Mouse (Mus musculus) forebrain, embryonic 12.5 days (tissue): ENCODE results near the gene Ccdc62. TPM values are rescaled to one million over a fixed set of nuclear protein-coding genes. Genes with fewer than 3 reads are reported as not detected.
A peak's percentile ranks its signal among the peaks of the same experiment; 100 is the strongest.

Source experiments
- ATAC-seq: fragments of 200-750 bp; cut with Nextera tagmentation; 2 replicates; pipeline ENCODE4 v1.8.0; 2017; ENCODE audit warnings: moderate TSS enrichment; ENCODE audit not compliant: low FRiP score
- H3K27ac ChIP-seq: fragments of 300-500 bp; sonication (generic); 2 replicates; pipeline ENCODE4 v1.5.1; 2016; ENCODE audit warnings: mild to moderate bottlenecking
- H3K27me3 ChIP-seq: fragments of 300-500 bp; sonication (generic); 2 replicates; pipeline ENCODE4 v1.6.1; 2016; ENCODE audit warnings: mild to moderate bottlenecking
- H3K36me3 ChIP-seq: fragments of 300-500 bp; sonication (generic); replicated peaks from 2 replicates; pipeline ENCODE4 v1.6.1; 2016; ENCODE audit warnings: mild to moderate bottlenecking
- H3K4me1 ChIP-seq: fragments of 300-500 bp; sonication (generic); 2 replicates; pipeline ENCODE4 v1.6.1; 2016
- H3K4me2 ChIP-seq: fragments of 300-500 bp; sonication (generic); 2 replicates; pipeline ENCODE4 v1.6.1; 2016; ENCODE audit warnings: mild to moderate bottlenecking, moderate library complexity
- H3K4me3 ChIP-seq: fragments of 300-500 bp; sonication (generic); replicated peaks from 2 replicates; pipeline ENCODE4 v1.5.1; 2016; ENCODE audit warnings: mild to moderate bottlenecking
- H3K9ac ChIP-seq: fragments of 300-500 bp; sonication (generic); 2 replicates; pipeline ENCODE4 v1.6.1; 2016; ENCODE audit warnings: mild to moderate bottlenecking
- H3K9me3 ChIP-seq: fragments of 300-500 bp; sonication (generic); 2 replicates; pipeline ENCODE4 v1.6.1; 2016
- WGBS: fragments of 180-500 bp; shearing (Covaris S2); methylation state at CpG from one replicate; pipeline ENCODE4 v1.1.7; 2016; 5-methylcytosine and 5-hydroxymethylcytosine counted together
- polyA plus RNA-seq: library from polyadenylated mRNA; unstranded; fragments of >200 nt; fragmentation: Nextera tagmentation; extraction: Ambion mirVana; gene quantifications from 2 replicates; pipeline ENCODE4 v1.2.1, GENCODE M21; 2016

The Ccdc62 gene
- polyA plus RNA-seq: 4.4 and 5.6 TPM in 2 replicates

GRCm38 (mm10) chr5:123930508-123930989 is at the start of gene Ccdc62:
TSS of gene Ccdc62 (plus strand) at chr5:123930679.
- peak; percentile 98 for ATAC-seq
- H3K4me3 ChIP-seq: peak within 1 kb of the TSS; percentile 80
- H3K27me3 ChIP-seq: 0 out of 2 replicates have a peak, but pooled peaks cover 4% of the 10 kb centered on the region
- H3K36me3 ChIP-seq: peaks cover 30% of the 10 kb centered on the region
- peak within 1 kb of the TSS; percentile 88 for H3K27ac ChIP-seq
- H3K9ac ChIP-seq: peak within 1 kb of the TSS; percentile 87
- H3K4me2 ChIP-seq: peak within 1 kb of the TSS; percentile 82
- WGBS: under 1% methylated on average over 56 of the region's 56 CpGs
- no peaks in the 10 kb centered on the region for H3K9me3 ChIP-seq
- peaks cover 5% of the 10 kb centered on the region for H3K4me1 ChIP-seq

DNA sequence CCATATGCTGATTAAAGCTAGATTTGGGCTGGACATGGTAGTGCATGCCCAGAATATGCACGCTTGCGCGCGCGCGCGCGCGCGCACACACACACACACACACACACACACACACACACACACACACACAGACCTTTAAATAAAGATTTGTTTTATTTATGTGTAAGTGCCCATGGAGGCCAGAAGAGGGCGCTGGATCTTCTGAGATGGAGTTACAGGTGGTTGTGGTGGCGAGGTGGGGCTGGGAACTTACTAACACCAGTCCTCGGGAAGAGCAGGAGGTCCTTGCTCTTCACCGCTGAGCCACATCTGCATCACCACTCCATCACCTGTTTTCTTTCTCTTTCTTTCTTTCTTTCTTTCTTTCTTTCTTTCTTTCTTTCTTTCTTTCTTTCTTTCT is 49.7 kb upstream of the Ccdc62 start:
- H3K4me2 ChIP-seq: no peak overlapping the region
- H3K9ac ChIP-seq: no peak overlapping the region
- ATAC-seq: no peak
- no peak overlapping the region for H3K27ac ChIP-seq
- H3K36me3 ChIP-seq: no peaks in the 10 kb centered on the region
- H3K27me3 ChIP-seq: no peaks in the 10 kb centered on the region; the same call in 1 of the 2 replicates
- H3K9me3 ChIP-seq: no peaks in the 10 kb centered on the region
- WGBS: 85% methylated on average over 14 of the region's 14 CpGs
- H3K4me3 ChIP-seq: no peak overlapping the region
- no peaks in the 10 kb centered on the region for H3K4me1 ChIP-seq

DNA sequence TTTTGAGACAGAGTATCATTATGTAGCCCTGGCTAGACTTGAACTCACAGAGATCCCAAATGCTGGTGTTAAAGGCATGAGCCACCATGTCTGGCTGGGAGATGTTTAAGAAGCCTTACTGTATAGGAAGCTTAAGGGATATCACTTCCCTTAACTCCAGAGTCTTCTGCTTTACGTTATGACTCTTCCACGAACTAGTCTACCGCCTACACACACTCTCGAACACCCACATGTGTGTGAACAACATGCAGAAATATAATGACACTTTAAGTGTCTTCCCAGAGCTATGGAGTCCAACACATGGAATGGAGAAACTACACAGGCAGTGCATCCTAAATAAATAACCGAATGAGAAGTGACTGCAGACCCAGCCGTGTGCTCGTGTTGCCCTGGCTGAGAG is 46.6 kb upstream of the Ccdc62 start:
- no peak overlapping the region for H3K4me2 ChIP-seq
- H3K36me3 ChIP-seq: no peaks in the 10 kb centered on the region
- H3K27me3 ChIP-seq: no peaks in the 10 kb centered on the region; the same call in 1 of the 2 replicates
- H3K4me3 ChIP-seq: no peak overlapping the region
- no peak for ATAC-seq
- no peaks in the 10 kb centered on the region for H3K9me3 ChIP-seq
- WGBS: 82% methylated on average over 7 of the region's 7 CpGs
- H3K27ac ChIP-seq: no peak overlapping the region
- H3K4me1 ChIP-seq: no peaks in the 10 kb centered on the region
- H3K9ac ChIP-seq: no peak overlapping the region

GRCm38 (mm10) chr5:123884332-123884731 is 46.1 kb upstream of the Ccdc62 start:
- Histone ChIP-seq H3K9ac (no peak overlapping the region), H3K36me3 (no peaks in the 10 kb centered on the region), H3K27ac (no peak overlapping the region), H3K9me3 (no peaks in the 10 kb centered on the region), H3K4me1 (no peaks in the 10 kb centered on the region), H3K27me3 (no peaks in the 10 kb centered on the region), H3K4me3 (no peak overlapping the region), H3K4me2 (no peak overlapping the region)
- 78% methylated on average over 10 of the region's 10 CpGs for WGBS
- no peak for ATAC-seq

DNA sequence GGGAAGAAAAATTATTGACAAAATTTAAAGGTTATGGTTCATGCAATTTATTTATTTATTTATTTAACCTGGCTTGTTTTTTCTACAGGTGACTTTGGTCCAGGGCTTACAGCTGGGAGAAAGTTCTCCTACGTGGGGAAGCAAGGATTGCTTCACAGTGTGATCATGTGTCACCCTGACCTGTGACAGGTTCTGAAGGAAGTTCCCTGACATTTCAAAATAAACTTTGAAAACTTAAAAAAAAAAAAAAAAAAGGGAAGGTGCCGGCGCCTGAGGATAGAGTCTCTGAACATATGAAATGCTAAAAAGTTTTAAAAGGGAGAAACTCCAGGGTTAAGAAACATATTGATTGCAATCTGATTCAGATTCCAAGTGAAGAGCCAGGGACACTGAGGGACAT is 44.1 kb upstream of the Ccdc62 start:
- 79% methylated on average over 3 of the region's 3 CpGs for WGBS

DNA sequence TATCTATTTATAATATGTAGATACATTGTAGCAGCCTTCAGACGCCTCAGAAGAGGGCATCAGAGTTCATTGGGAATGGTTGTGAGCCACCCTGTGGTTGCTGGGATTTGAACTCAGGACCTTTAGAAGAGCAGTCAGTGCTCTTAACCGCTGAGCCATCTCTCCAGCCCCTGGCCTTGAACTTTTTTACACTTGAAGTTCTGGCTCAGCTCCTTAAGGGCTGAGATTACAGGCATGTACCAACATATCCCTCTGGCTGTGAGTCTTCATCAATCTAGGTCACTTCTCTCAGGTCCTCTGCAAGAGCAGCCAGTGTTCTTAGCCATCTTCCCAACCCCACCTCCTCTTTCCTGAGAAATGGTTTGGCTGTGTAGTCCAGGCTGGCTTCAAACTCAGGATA is 40.2 kb upstream of the Ccdc62 start:
- ATAC-seq: no peak
- no peak overlapping the region for H3K4me2 ChIP-seq
- no peak overlapping the region for H3K4me3 ChIP-seq
- WGBS: 83% methylated on average over 2 of the region's 2 CpGs
- no peaks in the 10 kb centered on the region for H3K36me3 ChIP-seq
- H3K27ac ChIP-seq: no peak overlapping the region
- no peak overlapping the region for H3K9ac ChIP-seq
- no peaks in the 10 kb centered on the region for H3K9me3 ChIP-seq
- no peaks in the 10 kb centered on the region for H3K4me1 ChIP-seq
- no peaks in the 10 kb centered on the region for H3K27me3 ChIP-seq

More for the DNA sequence above, 44.1 kb upstream of the Ccdc62 start:
- H3K36me3 ChIP-seq: no peaks in the 10 kb centered on the region
- ATAC-seq: no peak
- H3K27ac ChIP-seq: no peak overlapping the region
- H3K4me3 ChIP-seq: no peak overlapping the region
- H3K9ac ChIP-seq: no peak overlapping the region
- H3K4me1 ChIP-seq: no peaks in the 10 kb centered on the region
- H3K9me3 ChIP-seq: no peaks in the 10 kb centered on the region
- no peak overlapping the region for H3K4me2 ChIP-seq
- no peaks in the 10 kb centered on the region for H3K27me3 ChIP-seq

DNA sequence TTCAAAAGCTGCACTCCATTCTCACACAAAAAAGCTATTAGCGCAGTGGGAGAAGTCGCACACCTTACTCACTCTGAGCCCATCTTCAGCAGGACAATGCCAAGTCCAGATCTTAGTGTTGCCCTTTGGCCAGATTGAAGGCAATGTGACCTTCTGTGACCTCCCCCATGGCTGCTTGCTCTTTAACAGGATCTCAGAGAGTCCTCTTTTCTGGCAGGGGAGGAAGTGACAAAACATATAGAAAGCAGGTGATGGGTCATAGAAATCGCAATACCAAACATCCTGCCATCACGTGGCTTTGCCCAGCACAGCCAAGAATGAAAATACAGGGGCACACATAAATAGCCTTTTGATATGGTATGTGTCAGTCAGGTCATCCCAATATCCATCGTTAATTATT is 39.5 kb upstream of the Ccdc62 start:
- ATAC-seq: no peak
- Histone ChIP-seq H3K4me3 (no peak overlapping the region), H3K27me3 (no peaks in the 10 kb centered on the region), H3K4me1 (no peaks in the 10 kb centered on the region), H3K27ac (no peak overlapping the region), H3K9ac (no peak overlapping the region), H3K36me3 (no peaks in the 10 kb centered on the region), H3K4me2 (no peak overlapping the region), H3K9me3 (no peaks in the 10 kb centered on the region)
- WGBS: 78% methylated on average over 5 of the region's 5 CpGs

GRCm38 (mm10) chr5:123891669-123892068 is 38.8 kb upstream of the Ccdc62 start:
- H3K9ac ChIP-seq: no peak overlapping the region
- H3K27ac ChIP-seq: no peak overlapping the region
- no peaks in the 10 kb centered on the region for H3K36me3 ChIP-seq
- no peaks in the 10 kb centered on the region for H3K27me3 ChIP-seq
- H3K4me1 ChIP-seq: no peaks in the 10 kb centered on the region
- 54% methylated on average over 6 of the region's 6 CpGs for WGBS
- 0 out of 2 replicates have a peak overlapping the region, but pooled peaks have one; percentile 0 for H3K4me2 ChIP-seq
- no peak overlapping the region for H3K4me3 ChIP-seq
- no peak for ATAC-seq
- no peaks in the 10 kb centered on the region for H3K9me3 ChIP-seq

DNA sequence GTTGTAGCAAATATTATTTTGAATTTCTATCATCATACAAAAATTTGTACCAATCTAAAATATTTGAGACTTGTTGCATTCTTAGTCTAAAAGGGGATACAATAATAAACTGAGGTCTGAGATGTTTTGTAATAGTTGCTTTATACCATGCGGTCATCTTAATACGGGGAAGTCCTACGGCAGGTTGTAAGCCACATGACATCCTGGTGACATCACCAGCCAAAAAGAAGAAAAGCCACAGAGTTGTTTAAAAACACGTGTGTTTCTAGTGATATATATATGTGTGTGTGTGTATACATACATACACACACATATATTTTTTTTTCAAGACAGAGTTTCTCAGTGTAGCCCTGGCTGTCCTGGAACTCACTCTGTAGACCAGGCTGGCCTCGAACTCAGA is 37.0 kb upstream of the Ccdc62 start:
- Histone ChIP-seq H3K27ac (no peak overlapping the region), H3K9ac (no peak overlapping the region), H3K4me3 (no peak overlapping the region), H3K4me1 (no peaks in the 10 kb centered on the region), H3K4me2 (no peak overlapping the region), H3K27me3 (no peaks in the 10 kb centered on the region), H3K9me3 (no peaks in the 10 kb centered on the region), H3K36me3 (no peaks in the 10 kb centered on the region)
- ATAC-seq: no peak
- WGBS: 94% methylated on average over 5 of the region's 5 CpGs

DNA sequence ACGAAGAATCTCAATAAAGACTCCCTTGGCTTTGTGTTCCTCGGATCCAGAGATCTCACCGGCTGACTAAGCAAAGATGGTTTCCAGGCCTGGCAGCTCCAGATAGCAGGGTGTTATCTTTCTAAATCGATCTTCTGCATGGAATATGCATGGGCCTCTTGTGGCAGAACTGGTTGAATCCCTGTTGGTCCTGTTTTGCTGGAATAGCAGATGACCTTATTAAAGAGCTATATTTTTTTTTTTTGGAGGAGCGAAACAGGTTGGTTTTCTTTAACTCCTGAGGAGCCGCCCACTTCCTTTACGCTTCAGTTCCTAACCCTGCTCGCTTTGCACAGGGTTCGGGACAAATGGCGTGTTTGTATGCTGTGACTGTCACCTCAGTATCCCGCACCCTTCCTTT is 34.1 kb upstream of the Ccdc62 start:
- Histone ChIP-seq H3K27me3 (no peaks in the 10 kb centered on the region), H3K9me3 (no peaks in the 10 kb centered on the region), H3K4me1 (no peaks in the 10 kb centered on the region), H3K4me3 (no peak overlapping the region), H3K27ac (no peak overlapping the region), H3K9ac (no peak overlapping the region), H3K4me2 (no peak overlapping the region), H3K36me3 (no peaks in the 10 kb centered on the region)
- ATAC-seq: no peak
- 87% methylated on average over 11 of the region's 11 CpGs for WGBS

DNA sequence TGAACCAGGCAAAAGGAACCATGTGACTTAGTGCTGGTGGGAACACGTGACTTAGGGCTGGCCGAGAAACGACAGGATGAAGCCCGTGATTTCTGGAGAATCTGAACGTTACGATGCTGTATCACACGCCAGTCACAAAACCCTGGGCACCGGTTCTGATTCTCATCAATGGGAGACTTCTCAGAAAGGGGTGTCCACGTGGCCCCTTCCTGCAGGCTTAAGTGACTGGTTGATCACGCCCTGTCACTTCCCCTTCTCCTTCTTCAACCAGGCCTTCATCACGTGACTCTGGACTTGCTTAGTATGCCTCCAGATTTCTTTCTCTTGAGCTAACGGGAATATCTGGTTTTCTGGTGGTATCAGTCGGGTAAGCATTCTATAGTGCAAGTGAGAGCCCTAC is 33.1 kb upstream of the Ccdc62 start:
- Histone ChIP-seq H3K27ac (no peak overlapping the region), H3K4me2 (no peak overlapping the region), H3K27me3 (no peaks in the 10 kb centered on the region), H3K9me3 (no peaks in the 10 kb centered on the region), H3K4me1 (no peaks in the 10 kb centered on the region), H3K4me3 (no peak overlapping the region), H3K36me3 (no peaks in the 10 kb centered on the region), H3K9ac (no peak overlapping the region)
- WGBS: 84% methylated on average over 13 of the region's 13 CpGs
- no peak for ATAC-seq

- WGBS: 72% methylated on average over 11 of the region's 11 CpGs
- Histone ChIP-seq H3K27ac (no peak overlapping the region), H3K9me3 (no peaks in the 10 kb centered on the region), H3K36me3 (peaks cover 8% of the 10 kb centered on the region), H3K4me2 (no peak overlapping the region), H3K9ac (no peak overlapping the region), H3K4me1 (peaks cover 16% of the 10 kb centered on the region), H3K27me3 (no peaks in the 10 kb centered on the region), H3K4me3 (no peak overlapping the region)
- ATAC-seq: no peak
Observed at GRCm38 (mm10) chr5:123904059-123904672, 26.3 kb upstream of the Ccdc62 start.
